Mouse (Mus musculus): ENCODE measurements around the gene Myo3b. TPM values are rescaled to one million over a fixed set of nuclear protein-coding genes. Genes with fewer than 3 reads are reported as not detected.
A peak's percentile ranks its signal among the peaks of the same experiment; 100 is the strongest.

Myo3b gene
- polyA plus RNA-seq, 1 experiment from 2014 or later = 0.39 TPM

GRCm38 (mm10) chr2:70058201-70058600, 19.3 kb downstream of the Myo3b start:
- Histone ChIP-seq H3K27ac (ENCODE audit: low read length) (no peak overlapping the region), H3K27me3 (ENCODE audit: control insufficient read depth, insufficient read depth, low read length) (no peaks in the 10 kb centered on the region), H3K9me3 (replicated peaks; ENCODE audit: control insufficient read depth, low read length) (no peaks in the 10 kb centered on the region), H3K36me3 (ENCODE audit: control insufficient read depth, insufficient read depth) (no peaks in the 10 kb centered on the region), H3K9ac (ENCODE audit: low read length) (no peak overlapping the region), H3K4me3 (ENCODE audit: low read length) (no peak overlapping the region), H3K4me1 (ENCODE audit: control insufficient read depth, insufficient read depth, low read length) (no peaks in the 10 kb centered on the region), H3K4me2 (ENCODE audit: low read depth, low read length) (no peak overlapping the region)
- WGBS = 84% methylated on average over 4 of the region's 4 CpGs
- no peak for ATAC-seq (replicated peaks; ENCODE audit: extremely low read depth, insufficient read depth, low FRiP score)

GRCm38 (mm10) chr2:70060359-70061345, 21.7 kb downstream of the Myo3b start:
- Histone ChIP-seq H3K4me3 (ENCODE audit: low read length) (no peak overlapping the region), H3K27me3 (ENCODE audit: control insufficient read depth, insufficient read depth, low read length) (no peaks in the 10 kb centered on the region), H3K36me3 (ENCODE audit: control insufficient read depth, insufficient read depth) (no peaks in the 10 kb centered on the region), H3K9me3 (replicated peaks; ENCODE audit: control insufficient read depth, low read length) (no peaks in the 10 kb centered on the region), H3K4me2 (ENCODE audit: low read depth, low read length) (no peak overlapping the region), H3K27ac (ENCODE audit: low read length) (no peak overlapping the region), H3K4me1 (ENCODE audit: control insufficient read depth, insufficient read depth, low read length) (no peaks in the 10 kb centered on the region), H3K9ac (ENCODE audit: low read length) (no peak overlapping the region)
- 48% methylated on average over 11 of the region's 11 CpGs for whole genome bisulfite sequencing
- no peak for ATAC-seq (replicated peaks; ENCODE audit: extremely low read depth, insufficient read depth, low FRiP score)

GRCm38 (mm10) chr2:70065116-70065515, 26.2 kb downstream of the Myo3b start:
- H3K27ac ChIP-seq (ENCODE audit: low read length) = no peak overlapping the region
- no peaks in the 10 kb centered on the region for H3K9me3 ChIP-seq (replicated peaks; ENCODE audit: control insufficient read depth, low read length)
- no peaks in the 10 kb centered on the region for H3K36me3 ChIP-seq (ENCODE audit: control insufficient read depth, insufficient read depth)
- H3K9ac ChIP-seq (ENCODE audit: low read length) = no peak overlapping the region
- H3K4me3 ChIP-seq (ENCODE audit: low read length) = no peak overlapping the region
- no peak overlapping the region for H3K4me2 ChIP-seq (ENCODE audit: low read depth, low read length)
- WGBS = 74% methylated on average over 6 of the region's 6 CpGs
- H3K27me3 ChIP-seq (ENCODE audit: control insufficient read depth, insufficient read depth, low read length) = no peaks in the 10 kb centered on the region
- ATAC-seq (replicated peaks; ENCODE audit: extremely low read depth, insufficient read depth, low FRiP score) = no peak
- peaks cover 2% of the 10 kb centered on the region; the same call in 1 of the 2 replicates for H3K4me1 ChIP-seq (ENCODE audit: control insufficient read depth, insufficient read depth, low read length)

- 59% methylated on average over 7 of the region's 7 CpGs for WGBS
- Histone ChIP-seq H3K36me3 (ENCODE audit: control insufficient read depth, insufficient read depth) (no peaks in the 10 kb centered on the region), H3K9ac (ENCODE audit: low read length) (no peak overlapping the region), H3K9me3 (replicated peaks; ENCODE audit: control insufficient read depth, low read length) (no peaks in the 10 kb centered on the region), H3K27me3 (ENCODE audit: control insufficient read depth, insufficient read depth, low read length) (no peaks in the 10 kb centered on the region), H3K4me1 (ENCODE audit: control insufficient read depth, insufficient read depth, low read length) (peaks cover 2% of the 10 kb centered on the region; the same call in 1 of the 2 replicates), H3K4me2 (ENCODE audit: low read depth, low read length) (no peak overlapping the region), H3K4me3 (ENCODE audit: low read length) (no peak overlapping the region), H3K27ac (ENCODE audit: low read length) (no peak overlapping the region)
- ATAC-seq (replicated peaks; ENCODE audit: extremely low read depth, insufficient read depth, low FRiP score) = no peak
Observed at GRCm38 (mm10) chr2:70065729-70066300, 26.9 kb downstream of the Myo3b start.

- peaks cover 2% of the 10 kb centered on the region; the same call in 1 of the 2 replicates for H3K4me1 ChIP-seq (ENCODE audit: control insufficient read depth, insufficient read depth, low read length)
- ATAC-seq (replicated peaks; ENCODE audit: extremely low read depth, insufficient read depth, low FRiP score) = no peak
- no peak overlapping the region for H3K4me2 ChIP-seq (ENCODE audit: low read depth, low read length)
- no peaks in the 10 kb centered on the region for H3K27me3 ChIP-seq (ENCODE audit: control insufficient read depth, insufficient read depth, low read length)
- H3K9me3 ChIP-seq (replicated peaks; ENCODE audit: control insufficient read depth, low read length) = no peaks in the 10 kb centered on the region
- H3K4me3 ChIP-seq (ENCODE audit: low read length) = no peak overlapping the region
- 82% methylated on average over 6 of the region's 6 CpGs for WGBS
- no peak overlapping the region for H3K27ac ChIP-seq (ENCODE audit: low read length)
- H3K36me3 ChIP-seq (ENCODE audit: control insufficient read depth, insufficient read depth) = no peaks in the 10 kb centered on the region
- no peak overlapping the region for H3K9ac ChIP-seq (ENCODE audit: low read length)
Observed at GRCm38 (mm10) chr2:70066338-70067022, 27.6 kb downstream of the Myo3b start.

- H3K4me1 ChIP-seq (ENCODE audit: control insufficient read depth, insufficient read depth, low read length) = peaks cover 2% of the 10 kb centered on the region; the same call in 1 of the 2 replicates
- H3K36me3 ChIP-seq (ENCODE audit: control insufficient read depth, insufficient read depth) = no peaks in the 10 kb centered on the region
- WGBS = 64% methylated on average over 5 of the region's 5 CpGs
- no peak overlapping the region for H3K4me3 ChIP-seq (ENCODE audit: low read length)
- H3K9ac ChIP-seq (ENCODE audit: low read length) = no peak overlapping the region
- no peaks in the 10 kb centered on the region for H3K9me3 ChIP-seq (replicated peaks; ENCODE audit: control insufficient read depth, low read length)
- ATAC-seq (replicated peaks; ENCODE audit: extremely low read depth, insufficient read depth, low FRiP score) = no peak
- H3K4me2 ChIP-seq (ENCODE audit: low read depth, low read length) = no peak overlapping the region
- H3K27ac ChIP-seq (ENCODE audit: low read length) = no peak overlapping the region
- H3K27me3 ChIP-seq (ENCODE audit: control insufficient read depth, insufficient read depth, low read length) = no peaks in the 10 kb centered on the region
Observed at GRCm38 (mm10) chr2:70069861-70070260, 30.9 kb downstream of the Myo3b start.

GRCm38 (mm10) chr2:70083444-70084020, 44.6 kb downstream of the Myo3b start:
- no peak for ATAC-seq (replicated peaks; ENCODE audit: extremely low read depth, insufficient read depth, low FRiP score)
- no peaks in the 10 kb centered on the region for H3K4me1 ChIP-seq (ENCODE audit: control insufficient read depth, insufficient read depth, low read length)
- H3K9me3 ChIP-seq (replicated peaks; ENCODE audit: control insufficient read depth, low read length) = no peaks in the 10 kb centered on the region
- H3K4me3 ChIP-seq (ENCODE audit: low read length) = peak overlapping the region; percentile 33
- H3K36me3 ChIP-seq (ENCODE audit: control insufficient read depth, insufficient read depth) = no peaks in the 10 kb centered on the region
- H3K9ac ChIP-seq (ENCODE audit: low read length) = no peak overlapping the region
- 33% methylated on average over 17 of the region's 17 CpGs for WGBS
- H3K4me2 ChIP-seq (ENCODE audit: low read depth, low read length) = peak overlapping the region; percentile 61
- no peak overlapping the region for H3K27ac ChIP-seq (ENCODE audit: low read length)
- H3K27me3 ChIP-seq (ENCODE audit: control insufficient read depth, insufficient read depth, low read length) = no peaks in the 10 kb centered on the region

- Histone ChIP-seq H3K9me3 (replicated peaks; ENCODE audit: control insufficient read depth, low read length) (no peaks in the 10 kb centered on the region), H3K4me1 (ENCODE audit: control insufficient read depth, insufficient read depth, low read length) (no peaks in the 10 kb centered on the region), H3K4me3 (ENCODE audit: low read length) (no peak overlapping the region), H3K27me3 (ENCODE audit: control insufficient read depth, insufficient read depth, low read length) (no peaks in the 10 kb centered on the region), H3K27ac (ENCODE audit: low read length) (no peak overlapping the region), H3K36me3 (ENCODE audit: control insufficient read depth, insufficient read depth) (no peaks in the 10 kb centered on the region), H3K9ac (ENCODE audit: low read length) (no peak overlapping the region), H3K4me2 (ENCODE audit: low read depth, low read length) (no peak overlapping the region)
- WGBS = 53% methylated on average over 2 of the region's 2 CpGs
- no peak for ATAC-seq (replicated peaks; ENCODE audit: extremely low read depth, insufficient read depth, low FRiP score)
Observed at GRCm38 (mm10) chr2:70091261-70091660, 52.3 kb downstream of the Myo3b start.

Measured in heart, embryonic 16.5 days (tissue).